Mouse (Mus musculus) ES-E14 (cell line): ENCODE results near the gene Pkm.
A peak's percentile ranks its signal among the peaks of the same experiment; 100 is the strongest.

Experiments
- CHD2 ChIP-seq: IDR thresholded peaks from 2 replicates; pipeline ENCODE4 v1.6.1; 2014; ENCODE audit warnings: mild to moderate bottlenecking, low read depth, low read length, inconsistent platforms
- MAFK ChIP-seq: IDR thresholded peaks from 2 replicates; pipeline ENCODE4 v1.6.1; 2014; ENCODE audit warnings: mild to moderate bottlenecking, low read depth, low read length, inconsistent platforms; ENCODE audit not compliant: insufficient read depth
- ZC3H11A ChIP-seq: IDR thresholded peaks from 2 replicates; pipeline ENCODE4 v1.6.1; 2012; ENCODE audit warnings: low read depth, mild to moderate bottlenecking, inconsistent platforms, low read length, borderline replicate concordance

- no peak for TF ChIP-seq ZC3H11A
- TF ChIP-seq MAFK, result no peak
- peak; percentile 54; the same call in 1 of the 2 replicates for TF ChIP-seq CHD2
Measured at GRCm38 (mm10) chr9:59655958-59656634, at the start of gene Pkm.
